Mouse (Mus musculus) brain, embryonic 14.5 days (tissue): ENCODE measurements around the gene Prkg1.

ENCODE experiments used
- CTCF ChIP-seq: fragments of 200-500 bp; IDR thresholded peaks from 2 replicates; pipeline ENCODE4 v1.5.1; 2012; ENCODE audit warnings: inconsistent platforms, mild to moderate bottlenecking, moderate library complexity, borderline replicate concordance; ENCODE audit not compliant: insufficient read depth, insufficient read length; ENCODE audit errors: extremely low read depth
- POLR2A ChIP-seq: fragments of 200-500 bp; IDR thresholded peaks from 2 replicates; pipeline ENCODE4 v1.6.1; 2012; ENCODE audit warnings: mild to moderate bottlenecking, inconsistent platforms, borderline replicate concordance; ENCODE audit not compliant: poor library complexity, insufficient read depth, insufficient read length, severe bottlenecking; ENCODE audit errors: extremely low read depth

DNA sequence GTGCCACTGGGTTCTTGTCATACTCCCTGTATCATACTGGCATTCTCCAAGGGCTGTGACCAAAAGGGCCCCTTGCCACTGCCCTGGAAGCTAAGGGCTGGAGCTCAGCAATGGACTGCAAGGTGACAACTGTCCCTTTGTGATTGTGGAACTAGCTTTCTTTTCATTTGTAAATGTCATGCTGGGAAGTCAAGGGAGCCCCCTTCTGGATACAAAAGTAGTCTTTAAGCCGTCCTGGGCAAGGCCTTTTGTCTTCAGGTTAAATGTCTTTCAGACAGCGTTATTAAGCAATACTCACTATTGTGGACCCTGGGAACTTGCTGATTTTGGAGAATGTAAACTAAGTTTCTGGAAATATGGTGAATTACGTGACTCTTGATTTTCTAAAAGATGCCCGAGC lies 1211.1 kb downstream of the Prkg1 start:
- TF ChIP-seq CTCF (no peak), POLR2A (no peak)
